Mouse (Mus musculus): ENCODE data around the gene Tlr13. TPM values are rescaled to one million over a fixed set of nuclear protein-coding genes. Genes with fewer than 3 reads are reported as not detected.
"Not testable (repeated sequence)": the region's sequence is repeated elsewhere in the genome, so short reads cannot be mapped to it uniquely, and the experiment has no call there.

Gene Tlr13
- polyA plus RNA-seq, 1 experiment from 2014 or later, result 0.15 TPM

GRCm38 (mm10) chrX:106189356-106189755, 46.4 kb downstream of the Tlr13 start:
- Histone ChIP-seq H3K9me3 (no peaks in the 10 kb centered on the region), H3K4me1 (peaks cover 27% of the 10 kb centered on the region), H3K4me3 (0 out of 2 replicates have a peak overlapping the region, but pooled peaks have one; percentile 48), H3K27me3 (replicated peaks) (no peaks in the 10 kb centered on the region), H3K27ac (no peak overlapping the region), H3K36me3 (replicated peaks) (no peaks in the 10 kb centered on the region), H3K9ac (no peak overlapping the region), H3K4me2 (peak overlapping the region; percentile 60)
- 53% methylated on average over 5 of the region's 5 CpGs for WGBS
- ATAC-seq (replicated peaks), result no peak

DNA sequence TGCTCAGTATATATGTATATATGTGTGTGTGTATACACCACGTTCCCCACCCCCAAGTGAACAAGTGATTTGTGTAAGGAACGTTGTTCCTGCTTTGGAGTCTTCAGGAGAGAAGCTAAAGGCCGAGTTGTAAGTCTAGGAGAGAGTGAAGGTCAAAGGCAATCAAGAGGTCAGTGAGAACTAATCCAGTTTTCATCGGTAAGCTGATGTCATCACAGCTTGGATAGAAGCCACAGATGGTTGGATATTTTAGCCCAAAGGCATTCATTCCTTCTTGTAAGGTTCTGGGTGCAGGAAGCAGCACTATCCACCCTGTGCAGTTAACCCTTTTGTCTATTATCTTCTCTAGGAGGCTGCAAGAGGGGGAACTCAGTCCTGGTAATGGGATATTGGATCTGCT, 47.1 kb downstream of the Tlr13 start:
- WGBS, result 39% methylated on average over 4 of the region's 4 CpGs
- H3K27me3 ChIP-seq (replicated peaks), result no peaks in the 10 kb centered on the region
- no peak for ATAC-seq (replicated peaks)
- H3K9me3 ChIP-seq, result no peaks in the 10 kb centered on the region
- H3K36me3 ChIP-seq (replicated peaks), result no peaks in the 10 kb centered on the region
- H3K4me2 ChIP-seq, result no peak overlapping the region
- no peak overlapping the region for H3K4me3 ChIP-seq
- H3K4me1 ChIP-seq, result peaks cover 27% of the 10 kb centered on the region
- H3K27ac ChIP-seq, result no peak overlapping the region
- H3K9ac ChIP-seq, result no peak overlapping the region

DNA sequence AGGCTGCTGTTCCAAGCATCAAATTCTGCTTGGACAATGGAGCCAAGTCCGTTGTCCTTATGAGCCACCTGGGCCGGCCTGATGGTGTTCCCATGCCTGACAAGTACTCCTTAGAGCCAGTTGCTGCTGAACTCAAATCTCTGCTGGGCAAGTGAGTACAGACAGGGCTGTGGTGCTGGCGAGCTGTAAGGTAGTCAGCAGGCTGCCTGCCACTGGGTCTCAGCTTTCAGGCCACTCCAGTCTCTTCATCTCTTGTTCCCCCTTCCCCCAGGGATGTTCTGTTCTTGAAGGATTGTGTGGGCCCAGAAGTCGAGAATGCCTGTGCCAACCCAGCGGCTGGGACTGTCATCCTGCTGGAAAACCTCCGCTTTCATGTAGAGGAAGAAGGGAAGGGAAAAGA, 51.4 kb downstream of the Tlr13 start:
- not testable (repeated sequence) for H3K36me3 ChIP-seq (replicated peaks); H3K27me3 ChIP-seq (replicated peaks); ATAC-seq (replicated peaks); H3K4me2 ChIP-seq; H3K4me3 ChIP-seq; H3K4me1 ChIP-seq; H3K9me3 ChIP-seq; H3K9ac ChIP-seq; H3K27ac ChIP-seq
- 87% methylated on average over 6 of the region's 6 CpGs for WGBS

DNA sequence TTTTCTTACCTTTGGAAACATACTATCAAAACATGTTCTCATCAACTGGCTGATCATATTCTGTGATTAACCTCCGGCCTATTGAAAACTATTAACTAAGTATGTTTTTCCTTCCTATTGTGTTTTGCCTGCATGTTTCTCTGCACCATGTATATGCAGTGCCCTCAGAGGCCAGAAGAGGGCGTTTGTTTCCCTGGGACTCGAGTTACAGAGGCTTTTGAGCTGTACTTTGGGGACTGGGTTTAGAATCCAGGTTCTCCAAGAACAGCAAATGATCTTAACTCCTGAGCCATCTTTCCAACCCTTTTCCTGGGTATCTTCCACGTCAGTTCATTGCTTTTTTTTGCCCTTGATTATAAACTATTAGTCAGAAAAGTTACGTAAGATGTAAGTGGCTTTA, 54.3 kb downstream of the Tlr13 start:
- no peak for ATAC-seq (replicated peaks)
- H3K4me3 ChIP-seq, result no peak overlapping the region
- H3K4me2 ChIP-seq, result no peak overlapping the region
- H3K4me1 ChIP-seq, result no peaks in the 10 kb centered on the region
- H3K36me3 ChIP-seq (replicated peaks), result peaks cover 7% of the 10 kb centered on the region; the same call in 1 of the 2 replicates
- no peaks in the 10 kb centered on the region for H3K27me3 ChIP-seq (replicated peaks)
- no peak overlapping the region for H3K9ac ChIP-seq
- no peak overlapping the region for H3K27ac ChIP-seq
- no peaks in the 10 kb centered on the region for H3K9me3 ChIP-seq
- 64% methylated on average over 5 of the region's 5 CpGs for WGBS

- Histone ChIP-seq H3K9me3 (no peaks in the 10 kb centered on the region), H3K36me3 (replicated peaks) (peaks cover 7% of the 10 kb centered on the region; the same call in 1 of the 2 replicates), H3K27me3 (replicated peaks) (no peaks in the 10 kb centered on the region), H3K27ac (no peak overlapping the region), H3K4me3 (no peak overlapping the region), H3K9ac (no peak overlapping the region), H3K4me2 (no peak overlapping the region), H3K4me1 (no peaks in the 10 kb centered on the region)
- no peak for ATAC-seq (replicated peaks)
- WGBS, result 83% methylated on average over 5 of the region's 5 CpGs
Measured at GRCm38 (mm10) chrX:106198904-106199303, 55.9 kb downstream of the Tlr13 start.

DNA sequence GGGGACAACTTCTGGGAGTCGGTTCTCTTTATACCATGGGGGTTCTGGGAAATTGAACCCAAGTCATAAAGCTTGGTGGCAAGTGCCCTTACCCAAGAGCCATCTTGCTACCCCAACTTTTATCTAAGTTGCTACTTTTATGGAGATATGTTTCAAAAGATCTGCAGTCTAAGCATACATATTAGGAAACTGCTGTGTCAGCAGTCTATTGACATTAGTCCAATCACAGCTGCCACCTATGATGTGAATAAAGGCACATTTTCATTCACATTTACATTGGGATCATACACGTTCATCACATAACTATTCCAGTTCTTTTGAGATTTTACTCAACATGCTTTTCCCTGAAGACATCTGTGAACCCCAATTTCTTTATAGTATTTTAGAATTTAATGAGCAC, 66.1 kb downstream of the Tlr13 start:
- Histone ChIP-seq H3K9ac (no peak overlapping the region), H3K36me3 (replicated peaks) (no peaks in the 10 kb centered on the region), H3K9me3 (no peaks in the 10 kb centered on the region), H3K27ac (no peak overlapping the region), H3K4me3 (no peak overlapping the region), H3K27me3 (replicated peaks) (no peaks in the 10 kb centered on the region), H3K4me2 (no peak overlapping the region), H3K4me1 (no peaks in the 10 kb centered on the region)
- ATAC-seq (replicated peaks), result no peak
- WGBS, result 86% methylated on average over 2 of the region's 2 CpGs

Other genes with a start within 250 kb of the Tlr13 start
- gene Atrx, start 213.8 kb upstream of the Tlr13 start, polyA plus RNA-seq (2015; fragmentation: Nextera tagmentation; extraction: Ambion mirVana), result 256 and 279 TPM in 2 replicates
- 19.0 and 19.4 TPM in 2 replicates for gene Magt1, start 131.3 kb upstream of the Tlr13 start, polyA plus RNA-seq (2015; fragmentation: Nextera tagmentation; extraction: Ambion mirVana)
- 354 and 372 TPM in 2 replicates for gene Cox7b, start 127.5 kb upstream of the Tlr13 start, polyA plus RNA-seq (2015; fragmentation: Nextera tagmentation; extraction: Ambion mirVana)
- 15.0 and 16.3 TPM in 2 replicates for gene Atp7a, start 115.9 kb upstream of the Tlr13 start, polyA plus RNA-seq (2015; fragmentation: Nextera tagmentation; extraction: Ambion mirVana)
- 246 and 254 TPM in 2 replicates for gene Pgk1, start 43.9 kb downstream of the Tlr13 start, polyA plus RNA-seq (2015; fragmentation: Nextera tagmentation; extraction: Ambion mirVana)
- 14.5 and 15.4 TPM in 2 replicates for gene Taf9b, start 78.0 kb downstream of the Tlr13 start, polyA plus RNA-seq (2015; fragmentation: Nextera tagmentation; extraction: Ambion mirVana)
- not detected in 2 replicates for gene Fnd3c2, start 112.2 kb downstream of the Tlr13 start, polyA plus RNA-seq (2015; fragmentation: Nextera tagmentation; extraction: Ambion mirVana)

Data from midbrain, embryonic 15.5 days (tissue).